Mouse (Mus musculus): ENCODE results near the gene Ksr1.

GRCm38 (mm10) chr11:79037555-79037954, 108.7 kb downstream of the Ksr1 start:
- TF ChIP-seq TCF12 (IDR thresholded peaks at IDR 0.05; ENCODE audit: insufficient read depth, poor library complexity, severe bottlenecking) (no peak), MYOD1 (IDR thresholded peaks at IDR 0.05; ENCODE audit: control insufficient read depth in 1 of 3, insufficient read length in 2 of 3, low read depth in 2 of 3) (no peak), MAX (IDR thresholded peaks at IDR 0.05; ENCODE audit: low read depth) (no peak)
